ENCODE assay signal across 18 mouse cellular contexts in genomic region chr17:63043046-63043675, GRCm38 (mm10).
DNase-seq lines count a peak whose midpoint lies in the region; ATAC-seq and TF ChIP-seq lines count a peak whose summit lies in the region.
"Had no signal": no experiment of that assay in that cellular context is flagged by ENCODE, and none has a peak within 500 bp of the region (broad histone marks: within the 10 kb centered on the region; RNA-seq: fewer than 3 reads in every experiment).

No protein-coding gene starts in this region.

- ATAC-seq in granulocyte monocyte progenitor cell, adult 5-6 weeks (replicated peaks; ENCODE audit: poor library complexity, severe bottlenecking): peak; percentile 100
- peak; percentile 40; the same call in 1 of the 2 replicates for ATAC-seq in monocyte, adult 5-6 weeks (replicated peaks; ENCODE audit: insufficient number of reproducible peaks, low FRiP score, low TSS enrichment, poor library complexity, severe bottlenecking)
- ATAC-seq: intestine, embryonic 16.5 days had no signal

- H3K4me3 ChIP-seq in gastrocnemius, adult 2 months: no peak overlapping the region
- H3K4me3 ChIP-seq: embryonic facial prominence, embryonic 10.5 days; forebrain, embryonic 12.5 days; hindbrain, embryonic 13.5 days; lung, embryonic 15.5 days; neural tube, embryonic 13.5 days had no signal

- TF ChIP-seq CTCF in gastrocnemius, adult 2 months (IDR thresholded peaks at IDR 0.05): no peak

- H3K27ac ChIP-seq in gastrocnemius, adult 2 months: no peak overlapping the region
- H3K27ac ChIP-seq: embryonic facial prominence, embryonic 10.5 days; forebrain, embryonic 12.5 days; hindbrain, embryonic 13.5 days; lung, embryonic 15.5 days; neural tube, embryonic 13.5 days had no signal

- intact Hi-C loops in gastrocnemius, adult 2 months (cut with DNase I): no loop called here

- DNase-seq in heart, adult 11 months: peak; percentile 65
- no peak for DNase-seq in heart, adult 9 months (ENCODE audit: low spot score in 2 of 2)
- peak; percentile 4 to 5 for DNase-seq in lung, adult 18-20 months
- DNase-seq in lung, postnatal 14 days: no peak
- no peak for DNase-seq in right cerebral cortex, postnatal 25 days
- no peak for DNase-seq in gastrocnemius, adult 2 months
- DNase-seq: cerebellum, adult 2 months; gastrocnemius, postnatal 25 days; heart, postnatal 10 days; thymus, postnatal 4 days had no signal

Comparison
In these comparisons a context has a peak if more than half of its experiments do, and no peak if none do; other contexts are left out.
1. DNase-seq: peak in heart, adult 11 months (single experiment) and lung, adult 18-20 months (2 of 2); none in heart, adult 9 months (0 of 2), lung, postnatal 14 days (single experiment), right cerebral cortex, postnatal 25 days (single experiment) and gastrocnemius, adult 2 months (single experiment).